ENCODE assay signal across 19 mouse cellular contexts in genomic region chr2:114301746-114302145, GRCm38 (mm10).
"Had no signal": no experiment of that assay in that cellular context is flagged by ENCODE, and none has a peak within 500 bp of the region (broad histone marks: within the 10 kb centered on the region; RNA-seq: fewer than 3 reads in every experiment).

No protein-coding gene starts in this region.

- H3K27me3 ChIP-seq: intestine, embryonic 15.5 days; limb, embryonic 12.5 days; limb, embryonic 15.5 days; lung, embryonic 15.5 days; megakaryocyte, embryonic 14.5 days; midbrain, embryonic 13.5 days; neural tube, embryonic 13.5 days had no signal

- H3K9ac ChIP-seq: intestine, embryonic 15.5 days; limb, embryonic 12.5 days; limb, embryonic 15.5 days; liver, embryonic 14.5 days; lung, embryonic 15.5 days; midbrain, embryonic 13.5 days; neural tube, embryonic 13.5 days had no signal

- DNase-seq: left cerebral cortex, postnatal 4 days; lung, adult 18-20 months; lung, postnatal 10 days; lung, postnatal 36 days; retina, postnatal 1 day; thymus, adult 2 months; thymus, postnatal 14 days; thymus, postnatal 4 days had no signal

- H3K4me1 ChIP-seq: intestine, embryonic 15.5 days; limb, embryonic 12.5 days; limb, embryonic 15.5 days; lung, embryonic 15.5 days; megakaryocyte, embryonic 14.5 days; midbrain, embryonic 10.5 days; midbrain, embryonic 13.5 days; neural tube, embryonic 13.5 days had no signal

- H3K4me3 ChIP-seq: intestine, embryonic 15.5 days; limb, embryonic 12.5 days; limb, embryonic 15.5 days; lung, embryonic 15.5 days; megakaryocyte, embryonic 14.5 days; midbrain, embryonic 10.5 days; midbrain, embryonic 13.5 days; myocyte; neural tube, embryonic 13.5 days had no signal

- H3K27ac ChIP-seq: intestine, embryonic 15.5 days; limb, embryonic 12.5 days; limb, embryonic 15.5 days; liver, embryonic 14.5 days; lung, embryonic 15.5 days; midbrain, embryonic 10.5 days; midbrain, embryonic 13.5 days; neural tube, embryonic 13.5 days; stomach, postnatal 0 days had no signal

- H3K36me3 ChIP-seq: intestine, embryonic 15.5 days; limb, embryonic 12.5 days; limb, embryonic 15.5 days; lung, embryonic 15.5 days; midbrain, embryonic 10.5 days; midbrain, embryonic 13.5 days; neural tube, embryonic 13.5 days had no signal
